In genomic region chr1:174548291-174548690, GRCm38 (mm10) we compare ENCODE assay signal across 17 mouse cellular contexts. TPM values are rescaled to one million over a fixed set of nuclear protein-coding genes. Genes with fewer than 3 reads are reported as not detected.
"Had no signal": no experiment of that assay in that cellular context is flagged by ENCODE, and none has a peak within 500 bp of the region (broad histone marks: within the 10 kb centered on the region; RNA-seq: fewer than 3 reads in every experiment).

No protein-coding gene starts in this region.

- H3K27me3 ChIP-seq: limb, embryonic 15.5 days; liver, embryonic 12.5 days; neural tube, embryonic 15.5 days had no signal

- H3K9me3 ChIP-seq: limb, embryonic 15.5 days; liver, embryonic 12.5 days; midbrain, embryonic 10.5 days; neural tube, embryonic 15.5 days had no signal

- H3K27ac ChIP-seq: kidney, postnatal 0 days; limb, embryonic 15.5 days; liver, embryonic 12.5 days; midbrain, embryonic 10.5 days; neural tube, embryonic 15.5 days had no signal

- H3K36me3 ChIP-seq: limb, embryonic 15.5 days; liver, embryonic 12.5 days; neural tube, embryonic 15.5 days had no signal

- H3K4me3 ChIP-seq: limb, embryonic 15.5 days; liver, embryonic 12.5 days; midbrain, embryonic 10.5 days; myocyte; neural tube, embryonic 15.5 days had no signal

- H3K4me2 ChIP-seq: limb, embryonic 15.5 days; liver, embryonic 12.5 days; lung, embryonic 14.5 days; neural tube, embryonic 15.5 days had no signal

- DNase-seq: kidney, adult 8-10 months; kidney, postnatal 36 days; lung, embryonic 14.5 days; lung, postnatal 10 days; lung, postnatal 4 days; midbrain, embryonic 14.5 days; right cerebral cortex, postnatal 4 days; spleen, adult 18-20 months; thymus, adult 2 months; thymus, postnatal 25 days had no signal

- H3K9ac ChIP-seq: limb, embryonic 15.5 days; liver, embryonic 12.5 days; lung, embryonic 14.5 days; neural tube, embryonic 15.5 days had no signal

- ATAC-seq: liver, embryonic 12.5 days had no signal

- H3K4me1 ChIP-seq: limb, embryonic 15.5 days; liver, embryonic 12.5 days; midbrain, embryonic 10.5 days had no signal

RNA-seq across cellular contexts. Expression of gene Fmn2, which starts 46.7 kb away (rescaled TPM):
- total RNA-seq: megakaryocyte, adult 5-6 weeks had no signal
- polyA plus RNA-seq: myocyte had no signal
